Mouse (Mus musculus): Measurements from ENCODE around the gene Thap8. TPM values are rescaled to one million over a fixed set of nuclear protein-coding genes. Genes with fewer than 3 reads are reported as not detected.
A peak's percentile ranks its signal among the peaks of the same experiment; 100 is the strongest.

Gene Thap8
- polyA plus RNA-seq, 1 experiment, result not detected

DNA sequence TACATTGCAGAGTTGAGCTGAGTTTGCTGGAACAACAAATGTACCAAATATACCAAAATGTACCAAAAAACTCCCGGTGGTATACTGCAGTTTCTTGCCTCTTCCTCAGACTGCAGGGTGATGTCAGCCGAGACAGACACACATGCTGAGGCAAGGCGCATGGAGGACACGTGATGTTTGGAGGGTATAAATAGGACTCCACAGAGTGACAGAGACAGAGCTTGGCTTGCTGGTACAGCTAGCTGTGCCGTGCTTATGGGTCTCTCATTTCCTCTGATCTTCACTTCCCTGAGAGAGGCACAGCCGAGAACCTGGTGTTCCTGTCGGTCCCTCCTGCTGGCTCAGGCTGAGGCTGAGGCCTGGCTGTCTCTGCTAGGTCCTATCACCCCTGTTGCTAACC, 2.8 kb downstream of the Thap8 start:
- 85% methylated on average over 7 of the region's 7 CpGs for WGBS
- no peak overlapping the region for H3K4me3 ChIP-seq (ENCODE audit: insufficient read depth, low read depth, low read length)
- no peaks in the 10 kb centered on the region for H3K36me3 ChIP-seq (ENCODE audit: control insufficient read depth, insufficient read depth, low read length)
- H3K27me3 ChIP-seq (replicated peaks; ENCODE audit: control insufficient read depth, insufficient read depth, low read length), result no peaks in the 10 kb centered on the region
- H3K27ac ChIP-seq (ENCODE audit: insufficient read depth, low read depth, low read length), result no peak overlapping the region
- H3K4me1 ChIP-seq (ENCODE audit: control insufficient read depth, insufficient read depth, low read length), result no peaks in the 10 kb centered on the region
- no peak for TF ChIP-seq CTCF (conservative IDR thresholded peaks at IDR 0.05; ENCODE audit: insufficient read depth, insufficient read length, low read depth, low read length)
- TF ChIP-seq POLR2A (IDR thresholded peaks at IDR 0.05; ENCODE audit: low read depth, low read length), result no peak
- DNase-seq, result no peak

GRCm38 (mm10) chr7:30286701-30287410, 7.0 kb downstream of the Thap8 start:
- 58% methylated on average over 8 of the region's 8 CpGs for WGBS
- DNase-seq, result peak; percentile 43
- Histone ChIP-seq H3K4me1 (ENCODE audit: control insufficient read depth, insufficient read depth, low read length) (no peaks in the 10 kb centered on the region), H3K27me3 (replicated peaks; ENCODE audit: control insufficient read depth, insufficient read depth, low read length) (no peaks in the 10 kb centered on the region), H3K27ac (ENCODE audit: insufficient read depth, low read depth, low read length) (no peak overlapping the region), H3K4me3 (ENCODE audit: insufficient read depth, low read depth, low read length) (no peak overlapping the region), H3K36me3 (ENCODE audit: control insufficient read depth, insufficient read depth, low read length) (no peaks in the 10 kb centered on the region)
- TF ChIP-seq POLR2A (IDR thresholded peaks at IDR 0.05; ENCODE audit: low read depth, low read length), result no peak
- no peak for TF ChIP-seq CTCF (conservative IDR thresholded peaks at IDR 0.05; ENCODE audit: insufficient read depth, insufficient read length, low read depth, low read length)

DNA sequence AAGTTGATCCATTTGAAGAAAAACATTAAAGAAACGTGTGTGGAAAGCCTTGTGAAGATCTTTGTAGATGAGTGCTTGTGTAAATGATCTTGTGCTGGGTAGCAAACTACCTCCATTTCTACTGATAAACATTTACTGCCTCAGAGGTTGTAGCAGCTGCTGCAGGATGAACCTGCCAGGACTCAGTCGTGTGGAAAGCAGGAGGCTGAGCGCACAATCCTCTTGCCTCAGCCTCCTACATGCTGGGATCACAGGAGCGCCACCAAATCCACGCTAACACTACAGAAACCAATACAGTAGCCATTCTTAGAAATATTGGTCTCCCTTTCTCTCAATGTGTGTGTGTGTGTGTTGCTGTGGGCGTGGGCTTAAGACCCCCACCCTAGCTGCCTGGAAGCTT, 8.2 kb downstream of the Thap8 start:
- TF ChIP-seq POLR2A (IDR thresholded peaks at IDR 0.05; ENCODE audit: low read depth, low read length), result no peak
- TF ChIP-seq CTCF (conservative IDR thresholded peaks at IDR 0.05; ENCODE audit: insufficient read depth, insufficient read length, low read depth, low read length), result no peak
- Histone ChIP-seq H3K27ac (ENCODE audit: insufficient read depth, low read depth, low read length) (no peak overlapping the region), H3K36me3 (ENCODE audit: control insufficient read depth, insufficient read depth, low read length) (no peaks in the 10 kb centered on the region), H3K4me1 (ENCODE audit: control insufficient read depth, insufficient read depth, low read length) (no peaks in the 10 kb centered on the region), H3K4me3 (ENCODE audit: insufficient read depth, low read depth, low read length) (no peak overlapping the region), H3K27me3 (replicated peaks; ENCODE audit: control insufficient read depth, insufficient read depth, low read length) (no peaks in the 10 kb centered on the region)
- no peak for DNase-seq
- WGBS, result 56% methylated on average over 6 of the region's 6 CpGs

DNA sequence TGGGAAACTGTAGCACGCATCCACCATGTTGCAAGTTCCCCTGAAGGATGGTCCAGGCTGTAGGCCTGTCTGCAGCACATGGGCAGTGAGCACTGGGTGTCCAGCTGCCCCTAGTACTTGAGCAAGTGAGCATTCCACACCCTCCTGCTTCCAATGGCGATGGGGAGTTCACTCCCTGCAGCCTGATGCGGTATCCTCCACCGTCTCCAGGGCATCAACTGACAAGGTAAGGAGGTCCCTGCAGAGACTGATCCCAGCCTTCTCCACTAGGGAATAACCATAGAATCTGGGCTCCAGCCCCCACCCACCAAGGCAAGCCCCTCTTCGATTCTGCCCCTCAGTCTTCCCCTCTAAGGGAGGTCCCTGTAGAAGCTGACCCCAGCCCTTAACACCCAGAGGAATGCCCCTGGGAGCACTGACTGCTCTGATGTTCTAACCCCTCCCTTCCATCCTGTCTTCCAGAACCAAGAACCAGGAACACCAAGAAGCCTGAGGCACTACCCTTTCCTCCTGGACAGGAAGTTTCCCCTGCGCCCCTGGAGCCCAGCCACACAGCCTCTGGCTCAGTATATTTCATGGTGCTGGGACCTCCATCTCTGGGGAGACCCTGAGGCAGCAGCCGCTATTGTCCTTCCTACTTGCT, 9.3 kb downstream of the Thap8 start:
- Histone ChIP-seq H3K4me1 (ENCODE audit: control insufficient read depth, insufficient read depth, low read length) (no peaks in the 10 kb centered on the region), H3K27me3 (replicated peaks; ENCODE audit: control insufficient read depth, insufficient read depth, low read length) (no peaks in the 10 kb centered on the region), H3K4me3 (ENCODE audit: insufficient read depth, low read depth, low read length) (no peak overlapping the region), H3K27ac (ENCODE audit: insufficient read depth, low read depth, low read length) (no peak overlapping the region), H3K36me3 (ENCODE audit: control insufficient read depth, insufficient read depth, low read length) (no peaks in the 10 kb centered on the region)
- 71% methylated on average over 7 of the region's 7 CpGs for WGBS
- DNase-seq, result no peak
- no peak for TF ChIP-seq POLR2A (IDR thresholded peaks at IDR 0.05; ENCODE audit: low read depth, low read length)
- TF ChIP-seq CTCF (conservative IDR thresholded peaks at IDR 0.05; ENCODE audit: insufficient read depth, insufficient read length, low read depth, low read length), result no peak

DNA sequence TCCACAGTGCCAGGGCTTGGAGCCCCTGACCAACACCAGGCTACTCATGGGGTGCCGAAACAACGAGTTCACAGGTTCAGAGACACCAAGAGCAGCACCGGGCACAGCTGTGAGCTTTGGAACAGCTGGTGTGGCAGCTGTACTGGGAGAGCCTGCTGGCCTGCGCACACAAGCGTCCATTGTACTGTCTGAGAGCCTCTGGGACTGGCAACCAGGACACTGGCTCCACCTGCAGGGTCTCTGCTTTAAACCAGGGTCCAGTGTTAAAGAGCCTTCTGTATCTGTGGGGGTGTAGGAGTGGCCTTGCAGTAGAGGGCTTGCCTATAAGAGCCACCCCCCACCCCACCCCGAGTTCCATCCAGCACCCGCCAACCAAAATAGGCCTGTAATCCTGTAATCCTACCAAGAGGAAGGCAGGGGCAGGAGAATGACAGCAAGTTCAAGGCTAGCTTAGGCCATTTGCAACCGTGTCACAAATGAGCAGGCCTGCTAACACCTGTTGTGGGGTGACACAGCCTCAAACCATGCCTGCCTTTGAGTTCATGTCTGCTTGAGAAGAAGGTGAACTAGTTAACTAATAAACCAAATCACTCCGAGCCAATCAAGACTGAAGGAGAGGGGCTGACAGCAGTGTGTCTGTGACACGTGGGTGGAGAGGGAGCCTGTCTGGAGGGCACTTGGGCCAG, 10.0 kb downstream of the Thap8 start:
- no peaks in the 10 kb centered on the region for H3K27me3 ChIP-seq (replicated peaks; ENCODE audit: control insufficient read depth, insufficient read depth, low read length)
- H3K4me1 ChIP-seq (ENCODE audit: control insufficient read depth, insufficient read depth, low read length), result no peaks in the 10 kb centered on the region
- no peaks in the 10 kb centered on the region for H3K36me3 ChIP-seq (ENCODE audit: control insufficient read depth, insufficient read depth, low read length)
- H3K4me3 ChIP-seq (ENCODE audit: insufficient read depth, low read depth, low read length), result no peak overlapping the region
- DNase-seq, result no peak
- no peak overlapping the region for H3K27ac ChIP-seq (ENCODE audit: insufficient read depth, low read depth, low read length)
- 66% methylated on average over 10 of the region's 10 CpGs for WGBS
- no peak for TF ChIP-seq CTCF (conservative IDR thresholded peaks at IDR 0.05; ENCODE audit: insufficient read depth, insufficient read length, low read depth, low read length)
- no peak for TF ChIP-seq POLR2A (IDR thresholded peaks at IDR 0.05; ENCODE audit: low read depth, low read length)

DNA sequence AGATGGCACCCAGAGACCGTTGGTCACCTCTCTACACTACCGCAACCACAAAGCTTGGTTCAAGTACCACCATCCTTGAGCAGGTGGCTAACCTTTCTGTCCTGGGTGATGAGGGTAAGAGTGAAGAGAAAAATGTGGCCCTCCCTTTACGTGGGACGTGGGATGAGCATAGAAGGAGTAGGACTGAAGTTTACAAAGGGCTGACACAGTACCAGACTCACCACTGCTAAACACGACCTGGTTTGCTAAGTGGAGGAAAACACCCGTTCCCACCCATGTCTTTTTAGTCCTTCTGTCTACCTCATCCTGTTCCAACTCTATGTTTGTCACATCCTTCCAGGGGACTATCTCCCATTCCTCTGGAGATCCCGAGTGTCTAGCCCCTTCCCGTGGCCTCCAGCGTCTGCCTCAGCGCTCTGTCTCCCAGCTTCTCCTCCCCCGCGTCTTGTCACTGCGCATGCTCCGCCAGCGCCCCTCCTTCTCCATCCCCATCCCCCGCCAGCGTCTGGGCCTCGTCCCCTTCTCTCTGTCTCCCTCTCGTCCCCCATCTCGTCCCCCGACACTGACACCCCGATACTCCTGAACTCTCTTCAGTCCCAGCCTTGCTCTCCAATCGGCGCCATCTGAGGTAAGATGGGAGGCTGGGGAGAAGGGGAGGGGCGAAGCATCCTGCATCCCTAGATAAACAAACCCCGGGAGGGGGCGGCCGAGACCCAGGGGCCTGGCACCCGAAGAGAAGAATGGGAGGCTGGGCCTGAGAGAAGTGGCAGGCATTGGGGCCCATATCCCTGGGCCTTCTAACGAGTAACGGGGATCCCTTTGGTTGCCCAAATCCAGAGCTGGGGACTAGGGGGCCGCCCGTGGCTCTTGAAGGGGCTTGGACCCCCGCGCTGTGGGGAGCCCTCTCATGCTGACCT, 11.6 kb downstream of the Thap8 start, which contains the start of gene Clip3:
Gene Clip3 (plus strand): TSS at position 514 of the 917 bp plus-strand sequence.
- Histone ChIP-seq H3K27me3 (replicated peaks; ENCODE audit: control insufficient read depth, insufficient read depth, low read length) (no peaks in the 10 kb centered on the region), H3K4me1 (ENCODE audit: control insufficient read depth, insufficient read depth, low read length) (no peaks in the 10 kb centered on the region), H3K4me3 (ENCODE audit: insufficient read depth, low read depth, low read length) (peak within 1 kb of the TSS; percentile 70), H3K36me3 (ENCODE audit: control insufficient read depth, insufficient read depth, low read length) (no peaks in the 10 kb centered on the region), H3K27ac (ENCODE audit: insufficient read depth, low read depth, low read length) (no peak within 1 kb of the TSS)
- peak; percentile 41 for DNase-seq
- TF ChIP-seq CTCF (conservative IDR thresholded peaks at IDR 0.05; ENCODE audit: insufficient read depth, insufficient read length, low read depth, low read length), result no peak
- no peak for TF ChIP-seq POLR2A (IDR thresholded peaks at IDR 0.05; ENCODE audit: low read depth, low read length)
- 10% methylated on average over 35 of the region's 35 CpGs for WGBS

All from kidney, adult 2 months (tissue).